Mouse (Mus musculus) frontal cortex, postnatal 10 days (tissue): ENCODE results near the gene Anks4b.

Experiments
- DNase-seq, 2 experiments: peaks; one replicate each; pipeline ENCODE4 v3.0.0; 2022; ENCODE audit warnings: low spot score in 2 of 2, mixed read lengths in 1 of 2

The Anks4b gene

DNA sequence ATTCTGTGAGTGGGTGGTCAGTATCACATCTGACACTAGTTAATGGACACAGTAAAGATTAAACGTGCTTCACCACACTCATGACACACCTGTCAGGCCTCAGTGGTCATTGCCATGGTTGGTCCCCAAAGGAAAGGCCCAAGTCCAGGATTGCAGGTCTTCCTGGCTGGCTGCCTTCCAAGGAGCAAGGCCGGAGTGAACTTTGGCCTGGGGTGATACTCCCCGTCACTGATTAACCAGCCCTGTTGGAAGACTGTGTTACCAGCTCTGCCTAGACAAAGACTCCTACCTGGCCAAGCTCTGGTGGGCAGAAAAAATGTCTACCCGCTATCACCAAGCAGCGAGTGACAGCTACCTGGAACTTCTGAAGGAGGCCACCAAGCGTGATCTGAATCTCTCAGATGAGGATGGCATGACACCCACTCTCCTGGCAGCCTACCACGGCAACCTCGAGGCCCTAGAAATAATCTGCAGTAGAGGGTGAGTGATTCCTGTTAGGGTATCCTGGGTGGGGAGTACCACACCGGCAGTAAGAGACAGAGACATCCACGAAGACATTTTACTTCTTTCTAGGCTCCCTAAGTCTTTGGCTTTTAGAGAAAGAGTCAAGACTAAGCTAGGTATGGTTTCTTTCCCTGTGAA lies at the start of gene Anks4b:
Gene Anks4b (plus strand): TSS at position 256 of the 642 bp plus-strand sequence.
- DNase-seq, result no peak

- peak; percentile 64 to 70 for DNase-seq
Observed at GRCm38 (mm10) chr7:120124844-120125243, 48.8 kb upstream of the Anks4b start.

DNA sequence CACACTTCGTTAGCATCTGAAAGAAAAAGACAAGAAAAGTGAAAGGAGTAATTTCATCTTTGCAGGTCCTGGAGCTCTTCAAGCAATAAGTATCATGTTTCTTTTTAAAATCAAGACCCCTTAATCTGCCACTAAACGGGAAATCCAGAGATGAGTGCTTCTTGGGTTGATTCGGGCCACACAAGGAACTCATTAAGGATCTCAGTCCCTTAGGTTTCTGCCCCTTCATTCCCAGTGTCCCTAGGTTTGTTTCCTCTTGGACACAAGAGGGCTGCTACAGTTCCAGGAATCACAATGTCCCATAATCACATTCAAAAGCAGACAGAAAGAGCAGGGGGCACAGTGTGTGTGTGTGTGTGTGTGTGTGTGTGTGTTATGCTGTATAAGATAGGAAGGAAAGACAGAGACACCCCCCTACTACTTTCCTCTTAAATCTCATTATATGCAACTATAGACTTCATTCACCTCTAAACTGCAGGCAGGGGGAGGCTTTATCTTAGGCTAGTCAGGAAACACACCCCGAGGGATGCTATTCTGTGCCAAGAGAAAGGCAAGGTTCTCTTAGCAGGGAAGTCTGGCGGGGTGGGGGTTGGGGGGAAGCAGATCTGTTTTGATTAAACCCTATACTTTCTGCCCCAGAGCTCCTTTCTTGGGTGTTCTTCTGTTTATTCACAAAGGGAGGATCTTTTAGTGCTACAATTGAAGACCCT lies 46.5 kb upstream of the Anks4b start:
- no peak for DNase-seq

GRCm38 (mm10) chr7:120127686-120128059 lies 46.0 kb upstream of the Anks4b start:
- no peak for DNase-seq

- DNase-seq, result peak; percentile 16 to 50
Observed at GRCm38 (mm10) chr7:120128951-120129350, 44.7 kb upstream of the Anks4b start.

DNA sequence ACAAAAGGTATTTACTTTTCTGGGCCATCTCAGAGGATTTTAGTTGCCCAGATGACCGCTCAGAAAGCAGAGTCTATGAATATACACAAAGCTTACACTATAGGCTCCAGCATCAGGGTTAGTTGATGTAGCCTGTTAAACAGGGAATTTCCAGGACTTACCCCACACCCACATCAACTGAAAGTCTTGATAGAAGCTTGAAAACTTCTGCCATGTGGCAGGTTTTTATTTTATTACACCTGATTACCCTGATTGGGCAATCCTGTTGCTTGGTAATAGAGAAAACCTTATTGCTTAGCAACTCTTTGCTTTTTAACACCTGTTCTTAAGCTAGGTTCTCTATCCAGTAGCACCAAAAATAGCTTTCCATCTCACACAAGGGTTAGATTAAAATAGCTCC lies 30.9 kb upstream of the Anks4b start:
- DNase-seq, result no peak

GRCm38 (mm10) chr7:120145191-120145590 lies 28.5 kb upstream of the Anks4b start, which contains the start of gene Zp2:
Gene Zp2, minus strand, starts transcription at chr7:120145291.
- no peak for DNase-seq

- DNase-seq, result no peak
Observed at GRCm38 (mm10) chr7:120150257-120150656, 23.4 kb upstream of the Anks4b start.

- DNase-seq, result no peak
Observed at GRCm38 (mm10) chr7:120150898-120151297, 22.8 kb upstream of the Anks4b start.

- DNase-seq, result no peak
Observed at GRCm38 (mm10) chr7:120156841-120157409, 16.7 kb upstream of the Anks4b start.

GRCm38 (mm10) chr7:120157575-120158061 lies 16.0 kb upstream of the Anks4b start:
- no peak for DNase-seq

DNA sequence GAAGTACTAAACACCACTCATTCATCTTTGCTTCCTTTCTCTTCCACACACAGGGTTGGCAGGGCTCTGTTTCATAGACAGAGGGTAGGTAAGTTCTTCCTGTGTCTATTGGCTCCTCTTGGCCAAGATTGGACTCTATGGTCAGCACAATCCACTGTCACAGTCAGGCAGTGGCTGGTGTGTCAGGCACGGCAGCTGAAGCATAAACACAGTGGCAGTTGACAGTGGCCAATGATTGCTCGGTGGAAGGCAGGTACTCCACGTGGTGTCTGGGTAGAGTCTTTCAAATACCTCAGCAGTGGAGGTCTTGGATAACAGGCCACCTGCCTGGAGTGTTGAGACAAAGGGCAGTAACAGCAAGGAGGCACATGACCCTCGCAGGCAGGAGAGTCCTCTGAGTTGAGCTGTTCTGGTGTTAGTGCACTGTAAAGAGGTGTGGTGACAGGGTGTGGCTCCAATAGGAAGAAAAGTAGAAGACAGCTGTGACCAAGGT lies 15.5 kb upstream of the Anks4b start:
- DNase-seq, result no peak

GRCm38 (mm10) chr7:120163581-120164251 lies 9.9 kb upstream of the Anks4b start:
- DNase-seq, result no peak

DNA sequence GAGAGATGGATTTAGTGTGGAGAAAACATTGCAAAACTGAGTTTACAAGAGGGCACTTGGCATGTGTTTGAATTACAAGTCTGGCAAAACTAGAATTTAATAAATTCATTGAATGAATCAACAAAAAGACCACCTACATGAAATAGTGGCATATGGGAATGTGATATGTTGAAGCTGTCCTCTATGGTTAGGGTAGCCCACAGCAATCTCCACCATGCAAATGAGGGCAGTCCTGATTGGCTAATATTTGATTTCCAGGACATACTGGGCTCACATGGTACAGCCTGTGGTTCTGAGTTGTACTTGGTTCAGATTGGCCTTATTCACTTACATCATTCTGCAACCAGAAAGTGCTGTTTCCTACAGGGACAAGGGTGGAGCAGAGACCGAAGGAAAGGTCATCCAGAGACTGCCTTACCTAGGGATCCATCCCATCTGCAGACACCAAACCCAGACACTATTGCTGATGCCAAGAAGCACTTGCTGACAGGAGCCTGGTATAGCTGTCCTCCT lies 1.4 kb upstream of the Anks4b start:
- no peak for DNase-seq

DNA sequence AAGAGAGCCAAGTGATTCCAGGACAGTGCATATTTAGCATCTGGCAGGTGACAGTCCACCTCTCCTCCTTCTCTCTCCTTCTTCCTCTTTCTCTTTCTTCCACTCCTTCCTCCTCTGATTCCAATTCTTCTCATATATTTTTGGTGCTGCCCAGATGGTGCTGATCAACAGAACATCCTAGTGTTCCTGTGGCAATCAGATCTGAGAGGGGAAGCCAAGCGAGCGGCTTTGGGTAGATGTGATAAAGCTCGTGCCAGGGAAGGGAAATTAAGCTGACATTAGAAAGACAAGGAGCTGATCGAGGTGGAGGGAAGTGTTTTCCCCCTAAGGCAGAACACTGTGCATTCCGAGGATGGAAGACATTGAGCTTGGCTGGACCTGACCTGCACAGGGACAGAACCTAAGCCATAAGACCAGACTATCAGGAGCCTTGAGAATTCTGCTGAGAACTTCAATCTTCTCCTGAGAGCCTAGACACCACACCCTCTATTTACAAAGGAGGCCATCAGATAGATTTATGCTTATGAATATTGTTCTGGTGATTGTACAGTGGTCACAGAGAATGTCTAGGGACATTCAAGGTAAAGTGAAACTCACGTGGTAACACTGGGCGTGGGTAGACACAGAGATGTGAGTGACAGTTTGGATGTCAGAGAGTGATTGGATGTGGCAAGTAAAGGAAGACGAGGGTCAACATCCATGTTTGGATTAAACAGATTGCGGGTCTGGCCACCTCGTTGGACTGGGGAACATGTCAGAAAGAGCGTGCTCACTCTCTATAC lies 1.3 kb downstream of the Anks4b start:
- DNase-seq, result no peak

DNA sequence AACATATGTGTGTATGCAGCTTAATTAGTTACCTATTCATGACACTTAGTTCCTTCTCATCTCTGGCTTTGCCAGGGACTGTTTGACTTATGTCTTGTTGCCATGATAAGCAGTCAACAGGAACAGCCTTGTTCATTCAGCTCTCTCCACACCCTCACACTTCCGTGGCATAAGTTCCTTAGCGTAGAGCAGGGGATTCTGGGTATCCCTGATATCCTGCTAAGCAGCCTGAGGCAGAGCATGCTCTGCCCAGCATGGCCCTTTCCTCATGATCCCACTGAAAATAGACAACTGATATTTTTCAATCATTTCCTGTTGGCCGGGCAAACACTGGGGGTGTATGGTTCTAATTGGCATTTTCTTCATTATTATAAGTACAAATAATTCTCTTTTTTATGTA lies 4.0 kb downstream of the Anks4b start:
- DNase-seq, result no peak

- DNase-seq, result no peak
Observed at GRCm38 (mm10) chr7:120178935-120179334, 5.3 kb downstream of the Anks4b start.

DNA sequence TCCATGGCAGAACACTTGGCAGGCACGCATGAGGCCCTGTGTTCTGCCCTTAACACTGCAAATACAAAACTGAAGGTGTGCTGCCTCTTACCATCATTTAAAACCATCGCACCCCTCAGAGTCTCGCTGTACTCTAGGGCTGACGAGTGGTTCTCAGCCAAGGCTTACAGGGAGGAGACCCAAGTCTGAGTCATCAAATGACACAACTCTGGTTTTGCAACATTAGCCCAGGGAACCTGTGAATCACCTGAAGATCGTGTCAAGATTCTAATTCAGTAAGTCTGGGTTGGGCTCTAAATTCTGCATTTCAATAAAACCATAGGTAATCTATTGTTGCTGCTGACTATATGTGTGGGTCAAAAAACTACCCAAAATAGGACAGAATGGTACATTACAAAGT lies 6.9 kb downstream of the Anks4b start:
- no peak for DNase-seq

- DNase-seq, result no peak
Observed at GRCm38 (mm10) chr7:120181401-120182230, 8.0 kb downstream of the Anks4b start.

DNA sequence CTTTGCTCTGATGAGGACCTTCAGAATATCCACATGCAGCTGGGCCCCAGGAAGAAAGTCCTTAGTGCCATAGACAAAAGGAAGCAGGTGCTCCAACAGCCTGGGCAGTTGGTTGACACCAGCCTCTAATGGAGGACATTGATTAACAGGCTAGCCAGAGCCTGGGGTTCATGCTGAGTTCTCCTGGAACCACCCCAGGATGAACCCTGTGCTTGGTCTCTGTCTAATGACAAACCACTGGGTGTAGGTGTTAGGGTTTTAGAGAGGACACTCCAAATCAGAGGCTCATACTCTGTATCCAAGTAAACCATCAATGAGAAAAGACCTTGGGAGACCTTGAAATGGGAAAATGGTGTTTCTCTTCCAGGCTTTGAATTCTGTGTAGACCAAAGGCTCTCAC lies 9.2 kb downstream of the Anks4b start:
- DNase-seq, result no peak
